Mouse (Mus musculus) mesoderm, embryonic 11.5 days (tissue): ENCODE measurements around the gene Rbm7.
"Not testable (repeated sequence)": the region's sequence is repeated elsewhere in the genome, so short reads cannot be mapped to it uniquely, and the experiment has no call there.

Experiments used
- DNase-seq: peaks from one replicate; pipeline ENCODE4 v3.0.0-alpha.2; 2012; ENCODE audit warnings: low read depth, low spot score

Rbm7 gene

DNA sequence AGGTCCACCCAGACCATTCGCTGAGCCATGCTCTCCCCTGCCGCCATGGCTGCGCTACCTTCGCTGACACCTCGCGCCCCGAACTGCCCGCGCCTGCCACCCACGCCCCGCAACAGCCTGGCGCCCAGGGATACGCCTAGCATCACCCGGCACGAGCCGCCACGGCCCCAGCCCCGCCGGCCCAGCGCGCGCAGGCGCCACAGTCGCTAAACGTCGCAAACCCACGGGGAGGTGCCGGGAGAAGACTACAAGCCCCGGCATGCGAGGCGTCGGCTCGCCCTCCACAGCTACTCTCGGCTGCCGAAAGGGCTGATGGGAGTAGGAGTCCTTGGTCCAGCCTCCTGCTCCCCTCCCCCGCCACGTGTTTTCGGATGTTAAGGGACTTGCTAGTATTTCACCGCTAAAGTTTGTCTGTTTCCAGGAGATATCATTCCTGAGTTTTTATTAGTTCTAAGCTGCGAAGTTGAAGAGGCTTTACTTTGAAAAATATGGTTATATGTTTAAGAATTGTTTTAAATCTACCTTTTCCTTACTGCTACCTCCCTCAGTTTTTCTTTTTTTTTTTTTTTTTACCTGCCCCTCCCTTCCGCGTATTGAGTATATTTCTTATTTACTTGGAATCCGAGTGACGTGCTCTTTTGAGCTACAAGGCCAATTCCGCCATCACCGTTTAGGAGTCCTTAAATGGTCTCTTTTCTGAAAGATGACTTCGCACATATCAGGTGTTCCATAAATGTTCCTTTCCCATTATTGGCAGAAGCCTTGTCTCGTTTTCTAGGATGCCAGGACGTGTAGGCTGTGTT, 14.5 kb downstream of the Rbm7 start, which contains the start of gene Rexo2:
Rexo2 (minus strand) TSS at position 213 of the 803 bp plus-strand sequence.
- DNase-seq: peak; percentile 93

DNA sequence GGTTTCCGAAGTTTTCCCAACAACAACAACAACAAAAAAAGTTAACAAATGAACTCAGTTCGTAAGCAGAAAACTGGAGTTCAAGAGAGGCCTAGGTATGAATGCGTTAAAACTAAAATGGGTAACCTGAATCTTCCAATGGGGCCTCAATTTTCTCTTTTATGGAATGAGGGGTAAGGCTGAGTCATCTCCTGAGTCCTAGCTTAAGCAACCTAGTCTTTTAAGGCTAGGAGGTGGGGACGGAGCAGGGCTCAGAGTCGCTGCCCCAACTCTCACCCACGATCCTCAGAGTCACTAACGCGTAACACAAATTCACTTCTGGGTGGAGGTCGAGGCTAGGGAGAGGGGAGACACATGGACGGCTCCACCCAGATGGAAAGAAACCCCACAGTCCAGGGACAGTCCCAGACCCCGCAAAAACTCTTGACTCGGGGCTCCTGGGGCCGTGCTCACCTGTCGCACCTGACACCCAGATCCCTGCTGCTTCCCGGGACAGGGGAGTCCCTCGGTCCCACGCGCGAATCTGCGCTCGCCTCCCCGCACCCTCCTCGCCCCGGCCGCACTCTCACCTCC, 15.2 kb downstream of the Rbm7 start:
- peak; percentile 6 for DNase-seq

DNA sequence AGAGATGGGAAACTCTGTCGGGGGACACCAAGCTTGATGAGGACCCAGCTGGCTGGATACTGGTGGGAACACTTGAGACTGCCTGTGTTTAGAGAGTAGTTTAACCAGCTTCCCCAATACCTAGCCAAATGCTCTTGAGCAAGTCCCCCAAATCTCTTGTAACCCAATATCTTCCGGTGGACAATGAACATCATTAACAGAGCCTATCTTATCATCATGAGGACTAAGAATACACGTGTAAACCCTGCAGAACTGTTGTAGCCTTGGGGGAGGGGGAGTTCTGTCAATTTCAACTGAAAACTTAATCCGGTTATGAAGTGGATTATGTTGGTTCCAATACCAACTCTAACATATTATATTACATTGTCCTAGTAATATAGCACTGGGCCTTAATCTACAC, 16.3 kb downstream of the Rbm7 start:
- no peak for DNase-seq

DNA sequence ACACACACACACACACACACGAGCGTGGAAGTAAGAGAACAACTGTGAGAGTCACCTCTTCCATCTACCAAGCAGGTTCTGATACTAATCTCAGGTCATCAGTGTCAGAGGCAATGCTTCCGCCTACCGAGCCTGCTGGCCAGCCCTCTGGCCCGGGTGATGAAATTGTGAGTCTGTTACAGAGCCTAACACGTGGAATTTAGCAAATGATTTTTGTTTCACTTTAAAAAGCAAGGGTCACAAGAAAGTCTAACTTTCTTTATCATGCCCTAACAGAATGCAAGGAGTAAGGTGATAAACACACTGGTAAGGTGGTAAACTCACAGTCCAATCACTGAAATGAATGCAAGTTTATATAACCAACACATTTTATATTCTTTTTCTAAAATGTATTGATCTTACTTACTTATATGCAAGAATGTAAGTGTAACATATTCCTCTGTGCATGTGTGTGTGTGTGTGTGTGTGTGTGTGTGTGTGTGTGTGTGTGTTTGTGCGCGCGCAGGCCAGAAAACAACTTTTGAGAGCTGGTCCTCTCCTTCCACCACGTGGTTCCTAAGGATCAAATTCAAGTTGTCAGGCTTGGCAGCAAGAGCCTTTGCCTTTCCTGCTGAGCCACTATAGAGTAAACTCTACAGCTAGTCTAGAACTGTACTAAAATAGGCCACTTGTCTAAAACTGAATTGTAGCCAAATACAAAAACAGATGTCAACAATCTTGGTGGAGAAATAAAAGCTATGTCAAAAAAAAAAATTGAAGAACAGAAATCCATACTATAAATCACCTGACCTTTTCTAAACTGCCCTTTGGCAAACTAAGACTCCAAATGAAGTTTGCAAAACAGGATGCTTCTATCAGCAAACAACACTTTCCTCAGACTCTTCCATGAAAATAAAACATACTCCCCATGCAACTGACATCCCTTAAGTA, 18.6 kb downstream of the Rbm7 start:
- no peak for DNase-seq

DNA sequence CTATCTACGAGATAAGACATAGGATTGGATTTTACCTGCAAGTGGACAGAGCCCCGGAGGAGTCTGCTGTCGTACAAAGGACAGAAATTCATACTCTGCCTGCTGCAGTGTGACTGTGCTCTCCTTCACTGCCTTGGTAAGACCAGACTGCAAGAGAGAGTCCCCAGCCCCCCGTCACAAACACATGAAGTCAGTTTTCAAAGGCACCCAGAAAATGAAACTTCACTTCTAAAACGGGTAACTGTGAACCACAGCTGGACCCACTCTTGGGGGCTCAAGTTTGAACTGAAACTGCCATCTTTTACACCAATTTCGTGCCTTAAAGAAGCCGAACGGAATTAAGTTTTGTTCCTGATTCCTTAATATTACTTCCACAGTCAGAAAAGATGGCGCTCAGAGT, 20.7 kb downstream of the Rbm7 start:
- no peak for DNase-seq

DNA sequence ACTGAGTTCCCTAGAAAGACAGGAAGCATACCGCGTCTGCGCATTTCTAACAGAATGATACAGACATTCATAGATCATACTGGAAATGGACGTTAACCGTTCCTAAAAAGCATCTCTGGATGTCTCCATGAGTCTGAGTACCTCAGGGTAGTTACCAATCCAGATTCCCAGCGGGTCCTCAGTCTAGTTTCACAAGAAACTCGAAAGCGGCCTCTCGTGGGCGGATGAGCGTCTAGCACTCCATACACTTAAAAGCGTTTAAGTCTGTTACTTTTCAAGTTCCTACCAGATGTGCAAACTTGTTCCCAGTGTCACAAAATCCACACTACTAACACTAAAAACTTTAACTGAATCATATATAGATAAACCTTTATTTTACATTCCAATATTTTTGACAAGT, 22.0 kb downstream of the Rbm7 start:
- no peak for DNase-seq

DNA sequence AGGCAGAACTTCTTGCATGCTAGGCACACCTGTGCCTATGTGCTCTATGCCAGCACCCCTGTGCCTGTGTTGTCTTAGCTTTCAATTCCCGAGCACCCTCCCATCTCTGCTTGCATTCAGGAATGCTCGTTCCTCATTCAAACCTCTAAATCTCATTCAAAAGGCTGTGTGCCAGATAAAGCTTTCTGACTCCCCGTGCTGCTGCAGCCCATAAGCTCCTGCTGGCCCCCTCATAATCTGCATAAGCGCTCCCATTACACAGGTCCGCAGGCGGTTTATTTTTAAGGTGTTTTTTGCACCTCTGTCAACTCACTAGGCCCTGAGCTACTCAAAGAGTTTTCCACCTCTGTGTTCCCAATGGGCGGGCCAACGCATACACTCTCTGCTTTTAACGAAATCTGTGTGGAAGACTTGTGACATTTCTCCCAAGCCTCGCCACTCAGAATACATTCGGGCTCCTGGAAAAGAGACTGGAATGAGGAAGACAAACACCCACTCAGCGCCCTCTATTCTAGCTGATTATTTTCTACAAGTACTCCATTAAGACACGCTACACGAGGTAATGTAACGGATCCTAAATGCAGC, 22.6 kb downstream of the Rbm7 start:
- DNase-seq: no peak

DNA sequence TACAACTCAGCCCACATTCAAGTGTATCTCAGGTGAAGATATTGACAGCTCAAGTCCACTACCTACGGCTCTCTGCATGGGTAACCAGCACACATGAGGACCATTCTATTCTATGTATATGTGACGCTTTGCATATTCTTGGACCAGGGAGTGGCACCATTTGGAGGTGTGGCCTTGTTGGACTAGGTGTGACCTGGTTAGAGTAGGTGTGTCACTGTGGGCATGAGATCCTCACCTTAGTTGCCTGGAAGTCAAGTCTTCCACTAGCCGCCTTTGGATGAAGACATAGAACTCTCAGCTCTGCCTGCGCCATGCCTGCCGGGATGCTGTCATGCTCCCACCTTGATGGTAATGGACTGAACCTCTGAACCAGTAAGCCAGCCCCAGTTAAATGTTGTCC, 27.6 kb downstream of the Rbm7 start:
- DNase-seq: not testable (repeated sequence)

DNA sequence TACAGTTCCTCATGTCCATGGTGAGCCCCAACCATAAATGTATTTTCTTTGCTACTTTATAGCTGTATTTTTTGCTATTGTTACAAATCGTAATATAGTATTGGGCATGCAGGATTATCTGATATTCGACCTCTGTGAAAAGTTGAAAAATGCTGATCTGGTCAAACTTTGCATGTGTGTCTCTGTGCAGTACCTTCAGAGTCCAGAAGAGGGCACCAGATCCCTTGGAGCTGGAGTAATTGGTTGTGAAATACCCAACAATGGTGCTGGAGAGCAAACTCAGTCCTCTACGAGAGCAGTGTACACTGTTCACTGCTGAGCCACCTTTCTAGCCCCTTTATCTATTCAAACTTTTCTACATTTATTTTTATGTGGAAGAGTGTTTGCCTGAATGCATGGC, 28.3 kb downstream of the Rbm7 start:
- peak; percentile 61 for DNase-seq

DNA sequence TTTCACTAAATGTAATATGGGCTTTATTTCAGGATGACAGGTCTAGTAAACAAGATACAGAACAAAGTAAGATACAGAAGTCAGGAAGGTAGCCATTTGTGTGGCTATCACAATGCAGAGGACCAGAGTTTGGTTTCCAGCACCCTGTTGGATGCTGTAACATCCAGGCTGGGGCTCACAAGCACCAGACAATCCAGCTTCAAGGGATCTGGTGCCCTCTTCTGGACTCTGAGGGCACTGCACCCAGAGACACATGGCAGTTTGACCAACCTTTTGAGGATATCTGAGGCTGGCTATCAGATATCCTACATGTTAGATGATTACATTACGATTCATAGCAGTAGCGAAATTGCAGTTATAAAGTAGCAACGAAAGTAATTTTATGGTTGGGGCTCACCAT, 29.4 kb downstream of the Rbm7 start:
- peak; percentile 13 for DNase-seq

DNA sequence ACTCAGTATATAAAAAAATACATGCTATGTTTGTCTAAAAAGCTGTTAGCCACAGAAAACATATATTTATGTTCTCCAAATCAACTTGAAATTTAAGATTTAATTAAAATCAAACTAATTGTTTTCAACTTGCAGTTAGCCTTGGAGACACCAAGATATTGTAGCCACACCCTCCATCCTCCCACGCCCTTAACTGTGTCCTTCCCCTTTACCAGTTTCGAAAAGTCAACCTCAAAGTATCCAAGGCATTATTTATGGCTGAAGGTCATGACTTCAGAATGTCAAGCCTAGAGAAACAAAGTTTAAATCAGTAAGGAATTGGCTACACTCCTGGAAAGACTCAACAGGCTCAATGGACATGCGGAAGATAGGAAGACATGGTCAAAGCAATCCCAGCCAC, 33.6 kb downstream of the Rbm7 start:
- DNase-seq: peak; percentile 7

DNA sequence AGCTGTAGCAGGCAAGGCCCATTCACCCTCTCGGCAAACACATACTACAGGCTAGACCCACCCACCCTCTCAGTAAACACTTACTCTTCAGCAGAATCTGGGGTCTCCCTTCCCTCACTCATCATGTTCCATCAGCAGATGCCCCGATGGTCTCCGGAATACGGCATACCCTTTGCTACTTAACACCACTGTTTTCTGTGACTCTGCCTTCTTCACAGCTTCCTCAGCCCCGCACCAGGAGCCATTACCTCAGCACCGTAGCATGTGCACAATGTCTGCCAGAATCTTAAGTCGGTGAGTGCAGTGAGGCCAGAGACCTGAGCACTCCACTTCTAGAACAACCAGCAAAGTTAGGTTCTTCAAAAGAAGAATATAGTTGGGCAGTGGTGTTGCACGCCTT, 34.4 kb downstream of the Rbm7 start:
- no peak for DNase-seq

DNA sequence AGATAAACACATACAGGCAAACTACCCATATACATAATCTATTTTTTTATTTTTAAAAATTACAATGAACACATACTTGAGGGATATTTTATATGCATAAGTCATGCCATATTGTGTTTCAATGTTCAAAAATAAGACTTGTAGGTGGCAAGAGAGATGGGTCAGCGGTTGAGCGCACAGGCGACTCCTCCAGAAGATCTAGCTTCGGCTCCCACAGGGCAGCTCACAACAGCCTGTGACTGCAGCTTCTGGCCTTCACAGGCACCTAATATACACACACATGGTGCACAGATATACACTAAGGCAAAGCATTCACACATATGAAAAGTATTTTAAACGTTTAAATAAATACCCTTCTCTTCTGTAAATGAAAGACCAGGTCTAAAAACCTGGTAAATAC, 35.7 kb downstream of the Rbm7 start:
- no peak for DNase-seq

DNA sequence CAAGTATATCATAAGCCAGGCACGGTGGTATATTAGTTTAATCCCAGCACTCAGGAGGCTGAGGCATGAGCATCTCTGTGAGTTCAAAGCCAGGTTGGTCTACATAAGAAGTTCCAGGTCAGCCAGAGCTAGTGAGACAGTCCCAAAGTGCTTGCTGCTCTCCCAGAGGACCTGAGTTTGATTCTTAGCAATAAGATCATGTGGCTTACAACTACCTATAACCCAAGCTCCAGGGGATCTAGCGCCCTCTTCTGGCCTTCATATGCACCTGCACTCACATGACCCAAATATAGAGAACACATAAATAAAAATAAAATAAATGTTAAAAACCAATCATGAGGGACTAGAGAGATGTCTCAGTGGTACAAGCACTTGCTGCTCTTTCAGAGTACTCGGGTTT, 36.2 kb downstream of the Rbm7 start:
- no peak for DNase-seq

DNA sequence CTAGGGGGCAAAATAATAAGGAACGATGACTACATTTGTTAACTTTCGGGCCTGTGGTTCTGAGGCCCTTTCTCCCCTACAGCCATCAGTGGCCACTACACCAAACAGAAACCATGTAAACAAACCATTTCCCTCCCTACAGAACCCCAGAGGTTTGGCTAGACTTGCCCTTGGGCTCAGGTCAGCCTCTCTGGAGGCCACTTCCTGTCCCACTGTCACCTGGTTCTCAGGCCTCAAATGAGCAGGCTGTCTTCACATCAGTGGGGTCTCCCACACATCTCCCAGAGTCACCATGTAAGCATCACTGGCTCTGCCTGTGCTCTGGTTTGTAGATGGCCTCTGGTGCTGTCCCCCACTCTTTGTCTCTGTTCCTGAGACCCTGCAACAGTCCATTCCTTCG, 39.1 kb downstream of the Rbm7 start:
- DNase-seq: no peak

DNA sequence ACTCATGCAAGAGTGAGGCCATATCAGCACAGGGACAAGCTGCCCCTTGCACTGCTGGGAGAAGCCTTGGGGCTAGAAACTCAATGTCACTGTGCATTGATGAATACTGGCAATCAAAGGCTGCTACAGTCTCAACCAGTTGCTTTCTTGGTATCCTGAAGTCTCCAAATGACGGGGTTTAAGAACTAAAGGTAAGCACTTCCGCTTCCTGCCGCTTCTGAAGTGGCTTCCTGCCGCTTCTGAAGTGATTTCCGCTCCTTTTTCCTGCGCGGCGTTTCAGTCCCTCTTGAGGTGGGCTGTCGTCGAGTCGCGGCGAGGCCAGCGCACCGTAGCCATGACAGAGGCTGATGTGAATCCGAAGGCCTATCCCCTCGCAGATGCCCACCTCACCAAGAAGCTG, 45.0 kb downstream of the Rbm7 start:
- no peak for DNase-seq

DNA sequence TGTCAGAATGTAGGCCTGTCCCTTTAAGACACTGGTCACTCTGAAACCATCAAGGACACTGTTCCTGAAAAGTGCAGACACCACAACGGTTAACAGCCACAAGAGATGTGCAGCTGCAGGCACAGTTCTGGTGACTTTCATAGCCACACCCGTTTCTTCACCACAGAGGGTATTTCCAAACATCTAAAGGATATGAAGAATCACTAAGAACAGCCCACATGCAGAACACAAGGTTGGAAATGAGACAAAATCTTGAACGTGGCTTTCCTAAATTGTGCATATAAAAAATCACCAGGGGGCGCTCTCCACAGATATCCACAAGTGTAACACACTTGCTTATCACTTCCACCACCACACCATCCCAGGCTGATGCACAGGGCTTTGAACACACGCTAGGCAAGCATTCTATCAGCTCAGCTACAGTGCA, 47.3 kb downstream of the Rbm7 start:
- DNase-seq: peak; percentile 45

DNA sequence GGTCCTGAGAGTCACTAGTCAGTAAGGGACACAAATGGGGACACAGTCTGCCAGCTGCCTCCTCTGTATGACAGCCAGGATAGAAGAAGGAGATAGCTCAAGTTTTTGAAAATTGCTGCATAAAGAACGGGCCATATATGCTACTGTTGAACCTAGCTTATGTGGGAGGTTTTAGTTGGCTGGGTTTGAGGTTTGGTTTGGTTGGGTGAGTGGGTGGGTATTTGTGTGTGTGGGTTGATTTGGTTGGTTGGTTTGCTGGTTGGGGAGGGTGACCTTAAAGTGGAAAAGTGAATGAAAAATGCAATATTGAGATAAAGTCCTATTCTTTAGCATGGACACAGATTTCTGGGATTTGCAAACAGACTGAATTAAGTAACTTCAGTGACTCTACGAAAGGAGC, 50.3 kb downstream of the Rbm7 start:
- no peak for DNase-seq

DNA sequence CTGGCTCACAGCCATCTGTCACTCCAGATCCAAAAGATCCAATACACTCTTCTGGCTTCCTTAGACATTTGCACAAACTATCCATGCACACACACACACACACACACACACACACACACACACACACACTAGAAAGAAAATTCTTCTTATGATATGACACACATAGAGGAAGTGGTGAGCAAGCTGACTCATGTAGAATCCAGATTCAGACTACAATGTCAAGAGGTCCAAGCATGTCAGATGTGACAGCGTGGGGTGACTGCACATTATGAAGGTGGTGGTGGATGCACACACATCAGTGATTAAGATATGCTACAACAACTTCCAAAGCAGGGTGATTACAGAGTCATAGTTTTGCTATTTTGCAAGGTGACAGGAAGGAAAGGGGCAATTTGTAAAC, 51.2 kb downstream of the Rbm7 start:
- no peak for DNase-seq
